ENCODE assay signal across 14 mouse cellular contexts in genomic region chr10:4881391-4881790, GRCm38 (mm10).
DNase-seq lines count a peak whose midpoint lies in the region.
"Had no signal": no experiment of that assay in that cellular context is flagged by ENCODE, and none has a peak within 500 bp of the region (broad histone marks: within the 10 kb centered on the region; RNA-seq: fewer than 3 reads in every experiment).

No protein-coding gene starts in this region.

- peak; percentile 60 for DNase-seq in left cerebral cortex, postnatal 4 days
- no peak for DNase-seq in left cerebral cortex, adult 9 months (ENCODE audit: low spot score in 2 of 2)
- DNase-seq in cerebellum, adult 18-20 months: peak; percentile 4 to 27
- DNase-seq in cerebellum, adult 9-11 months: peak; percentile 7
- DNase-seq in cerebellum, postnatal 36 days: peak; percentile 27 to 40
- no peak for DNase-seq in frontal cortex, postnatal 10 days (ENCODE audit: low spot score in 2 of 2)
- DNase-seq in adrenal gland, postnatal 14 days: no peak
- DNase-seq: adrenal gland, adult 2 months; adrenal gland, postnatal 36 days; embryo, embryonic 11 days; gastrocnemius, postnatal 14 days; heart, adult 2 months; heart, postnatal 14 days; kidney, adult 2 months had no signal

- intact Hi-C loops in left cerebral cortex, postnatal 4 days (cut with DNase I): no loop called here

Comparison
In these comparisons a context has a peak if more than half of its experiments do, and no peak if none do; other contexts are left out.
1. DNase-seq: peak in left cerebral cortex, postnatal 4 days (single experiment), cerebellum, adult 18-20 months (2 of 2), cerebellum, adult 9-11 months (single experiment) and cerebellum, postnatal 36 days (2 of 2); none in left cerebral cortex, adult 9 months (0 of 2), frontal cortex, postnatal 10 days (0 of 2) and adrenal gland, postnatal 14 days (single experiment).